Mouse (Mus musculus) ZHBTc4 (cell line): ENCODE results near the gene Pfkfb2.

Experiments used
- DNase-seq: peaks from one replicate; pipeline ENCODE4 v3.0.0-alpha.2; 2011; ENCODE audit warnings: low read depth, low spot score

The Pfkfb2 gene

DNA sequence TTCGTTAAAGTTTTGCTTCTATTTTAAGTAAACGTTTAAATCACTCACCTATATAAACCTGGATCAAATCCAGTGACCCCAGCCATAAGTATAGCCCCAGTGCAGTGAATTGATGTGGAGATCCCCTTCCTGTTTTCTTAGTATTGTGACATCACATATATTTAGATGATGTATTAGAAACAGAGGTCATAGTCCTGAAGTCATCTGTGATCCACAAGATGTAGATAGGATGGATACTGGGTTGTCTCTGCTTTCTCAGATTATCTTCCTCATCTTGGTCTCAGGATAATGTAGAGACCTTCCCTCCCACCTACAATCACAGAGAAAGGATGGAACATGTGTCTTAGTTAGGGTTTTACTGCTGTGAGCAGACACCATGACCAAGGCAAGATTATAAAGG is at the start of gene Pfkfb2:
Gene Pfkfb2 (minus strand): TSS at position 101 of the 400 bp plus-strand sequence.
- DNase-seq = no peak

DNA sequence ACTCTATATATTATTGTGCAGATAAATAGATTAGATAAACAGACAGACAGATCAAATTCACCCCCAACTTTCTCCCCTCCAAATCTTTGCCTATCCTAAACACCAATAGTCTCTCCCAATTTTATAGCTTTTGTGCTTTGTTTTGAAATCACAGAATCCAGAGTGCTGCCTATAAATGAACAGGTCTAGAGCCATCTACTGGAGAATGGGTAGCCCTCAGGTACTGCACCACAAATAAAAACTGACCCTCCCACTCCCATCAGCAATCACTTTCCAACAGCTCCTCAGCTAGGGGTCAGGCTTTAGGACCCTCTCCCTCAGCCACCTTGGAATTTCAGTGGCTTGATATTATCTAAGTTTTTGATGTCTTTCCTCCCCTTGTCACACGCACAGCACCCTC is 47.6 kb upstream of the Pfkfb2 start:
- peak; percentile 11 for DNase-seq

DNA sequence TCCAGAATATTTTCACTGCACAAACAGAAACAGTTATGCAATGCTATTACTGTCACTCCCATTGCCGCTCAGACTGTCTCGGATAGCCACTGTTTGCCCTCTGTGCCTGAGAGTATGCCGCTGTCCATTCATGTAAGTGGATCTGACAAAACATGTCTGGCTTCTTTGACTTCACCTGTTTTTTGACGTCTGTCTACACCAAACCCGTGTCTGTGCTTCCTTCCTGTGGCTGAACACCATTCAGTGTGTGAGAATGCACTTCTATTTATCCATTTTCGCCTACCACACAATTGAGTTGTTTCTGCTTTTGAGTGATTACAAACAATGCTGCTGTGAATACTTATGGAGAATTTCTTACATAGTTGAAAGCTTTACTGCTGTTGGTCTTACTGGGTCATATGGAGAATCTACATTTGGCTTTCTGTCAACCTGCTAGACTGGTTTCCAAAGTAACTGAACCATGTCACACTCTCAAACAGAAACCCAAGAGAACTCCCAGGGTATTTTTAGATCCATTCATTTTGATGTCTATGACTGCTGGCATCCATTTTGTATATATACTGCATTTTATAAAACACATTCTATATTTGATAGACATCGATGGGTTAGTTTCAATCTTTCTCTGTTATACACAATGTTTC is 46.8 kb upstream of the Pfkfb2 start:
- no peak for DNase-seq

DNA sequence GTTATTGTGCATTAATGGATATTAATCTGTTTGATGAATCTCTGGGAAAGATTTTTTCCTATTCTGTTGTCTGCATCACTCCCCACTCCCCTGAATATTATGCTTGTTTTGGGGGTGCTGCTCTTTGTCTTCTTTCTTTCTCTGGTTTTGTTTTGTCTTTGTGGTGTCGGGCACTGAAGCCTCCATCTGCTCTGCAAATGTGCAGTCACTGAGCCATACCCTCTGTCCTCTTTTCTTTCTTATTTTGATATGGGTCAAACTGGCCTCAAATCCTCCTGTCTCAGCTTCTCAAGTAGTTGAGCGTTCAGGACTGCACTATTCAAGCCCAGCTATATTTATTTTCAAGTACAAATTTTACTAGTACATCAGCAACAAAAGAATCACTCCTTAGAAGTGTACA is 46.2 kb upstream of the Pfkfb2 start:
- DNase-seq = no peak

DNA sequence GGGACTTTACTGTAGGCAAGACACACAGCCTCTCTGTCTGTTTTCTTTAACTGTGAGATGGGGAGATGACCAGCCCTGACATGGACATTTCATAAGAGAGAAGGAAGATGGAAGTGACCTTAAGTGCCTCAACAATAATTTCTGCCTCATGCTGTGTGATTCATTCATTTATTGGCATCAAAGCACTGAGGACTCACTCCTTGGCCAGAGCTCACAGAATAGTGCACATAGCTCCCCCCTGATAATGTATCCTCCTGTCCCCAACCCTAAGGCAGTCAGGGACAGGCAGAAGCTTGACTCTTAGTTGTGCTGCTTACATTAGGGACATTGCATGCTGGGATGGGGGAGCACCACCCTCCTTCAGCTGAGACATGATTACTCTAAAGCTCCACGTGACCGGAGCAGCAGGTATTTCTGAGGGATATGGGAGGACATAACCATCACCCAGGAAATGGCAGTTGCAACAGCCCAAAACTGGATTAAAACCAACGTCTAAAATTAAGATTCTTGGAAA is 42.0 kb upstream of the Pfkfb2 start:
- no peak for DNase-seq

DNA sequence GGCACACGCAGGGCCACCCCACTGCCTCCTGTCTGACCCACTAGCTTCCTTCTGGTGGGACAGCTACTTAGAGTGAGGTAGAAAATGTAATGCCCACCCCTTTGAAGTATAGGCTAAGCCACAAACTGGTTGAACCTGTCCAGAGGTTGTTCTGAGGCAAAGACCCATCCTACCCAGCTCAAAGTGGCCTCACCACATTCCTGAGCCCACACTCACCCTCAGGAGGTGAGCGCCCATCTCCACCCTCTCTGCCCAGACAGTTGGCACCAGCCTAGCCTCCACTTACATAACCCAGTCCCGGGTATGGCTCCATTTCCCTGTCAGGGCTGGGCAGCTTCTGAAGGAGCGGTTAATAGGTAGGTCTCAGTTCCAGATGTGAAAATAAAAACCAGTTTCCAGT is 41.4 kb upstream of the Pfkfb2 start:
- DNase-seq = no peak

DNA sequence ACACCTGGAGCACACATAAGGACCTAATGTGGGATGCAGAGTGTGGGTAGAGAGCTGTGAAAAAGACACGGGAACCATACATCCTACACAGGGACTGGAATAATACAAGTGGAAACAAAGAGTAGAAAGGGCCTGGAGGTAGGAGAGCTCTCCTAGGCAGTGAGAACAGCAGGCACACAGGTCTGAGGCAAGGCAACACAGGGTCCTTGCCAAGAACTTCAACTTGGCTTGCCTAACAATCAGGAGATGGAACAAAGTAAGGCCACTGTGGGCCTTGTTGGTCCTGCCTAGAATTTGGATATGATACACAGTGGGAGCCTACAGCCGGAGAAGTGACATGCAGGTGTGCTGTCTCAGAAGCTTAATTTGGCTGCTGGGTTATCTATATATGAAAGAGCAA is 40.9 kb upstream of the Pfkfb2 start:
- no peak for DNase-seq

DNA sequence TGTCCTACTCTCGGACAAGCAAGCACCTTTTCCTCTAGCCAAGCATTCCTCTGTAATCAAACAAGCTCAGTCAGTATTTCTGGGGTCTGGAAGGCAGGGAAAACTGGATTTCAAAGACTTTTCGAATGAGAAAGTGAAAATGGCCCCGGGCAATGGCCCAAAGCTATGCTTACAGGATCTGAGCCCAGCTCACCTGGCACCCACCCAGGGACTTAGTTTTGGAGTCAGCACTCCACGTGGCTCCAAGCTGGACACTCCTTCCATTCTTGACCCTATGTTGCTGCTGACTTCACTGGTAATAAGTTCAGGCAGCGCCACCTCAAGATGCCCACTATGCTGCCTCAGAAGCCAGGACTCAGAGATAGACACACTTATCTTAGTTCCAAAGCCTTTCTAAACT is 38.0 kb upstream of the Pfkfb2 start:
- peak; percentile 19 for DNase-seq

DNA sequence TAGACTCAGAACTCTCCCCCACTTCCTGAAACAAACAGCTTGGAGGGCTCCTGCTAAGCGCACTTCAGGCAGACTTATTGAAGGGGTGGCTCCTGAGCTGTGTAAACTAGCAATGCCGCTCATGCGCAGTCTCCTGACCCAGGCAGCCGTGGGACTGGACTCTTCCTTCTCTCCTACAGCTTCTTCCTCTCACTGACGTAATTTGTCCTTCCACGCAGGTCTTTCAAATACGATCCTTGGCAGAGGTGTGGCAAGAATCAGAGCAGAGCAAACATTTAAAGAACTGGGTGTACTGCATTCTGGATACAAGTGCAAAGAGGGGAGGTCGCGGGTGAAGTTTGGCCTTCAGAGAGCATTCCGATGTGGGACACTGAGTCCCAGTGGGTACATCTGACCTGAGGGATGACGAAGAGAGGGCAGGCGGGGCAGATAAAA is 35.0 kb upstream of the Pfkfb2 start:
- DNase-seq = peak; percentile 38

DNA sequence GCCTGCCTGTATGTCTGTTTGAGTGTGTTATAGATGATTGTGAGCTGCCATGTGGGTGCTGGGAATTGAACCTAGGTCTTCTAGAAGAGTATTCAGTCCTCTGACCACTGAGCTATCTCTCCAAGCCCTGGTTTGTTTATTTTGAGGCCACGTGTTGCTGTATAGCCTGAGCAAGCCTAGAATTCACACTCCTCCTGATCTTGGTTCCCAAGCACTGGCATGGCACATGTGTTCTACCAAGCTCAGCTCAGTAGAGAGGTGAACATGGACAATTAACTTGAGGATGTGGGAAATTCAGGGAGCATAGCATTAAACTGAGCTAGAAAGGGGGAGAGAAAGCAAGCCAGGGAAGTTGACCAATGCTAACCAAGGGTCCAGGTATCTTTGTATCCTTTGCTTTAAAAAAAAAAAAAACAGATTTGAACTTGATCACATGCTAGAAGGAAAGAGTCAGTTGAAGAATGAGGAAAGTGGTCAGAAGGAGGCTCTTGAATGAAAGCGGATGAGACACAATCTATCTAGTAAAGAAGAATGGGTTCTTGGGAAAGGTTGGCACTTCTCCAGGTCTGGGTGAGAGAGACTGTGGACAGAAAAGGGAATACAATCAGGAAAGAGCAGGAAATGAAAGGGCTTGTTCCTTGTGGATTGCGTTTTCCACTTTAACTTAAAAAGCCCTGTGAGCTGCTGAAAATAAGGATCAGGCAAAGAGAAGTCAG is 33.1 kb upstream of the Pfkfb2 start:
- no peak for DNase-seq

DNA sequence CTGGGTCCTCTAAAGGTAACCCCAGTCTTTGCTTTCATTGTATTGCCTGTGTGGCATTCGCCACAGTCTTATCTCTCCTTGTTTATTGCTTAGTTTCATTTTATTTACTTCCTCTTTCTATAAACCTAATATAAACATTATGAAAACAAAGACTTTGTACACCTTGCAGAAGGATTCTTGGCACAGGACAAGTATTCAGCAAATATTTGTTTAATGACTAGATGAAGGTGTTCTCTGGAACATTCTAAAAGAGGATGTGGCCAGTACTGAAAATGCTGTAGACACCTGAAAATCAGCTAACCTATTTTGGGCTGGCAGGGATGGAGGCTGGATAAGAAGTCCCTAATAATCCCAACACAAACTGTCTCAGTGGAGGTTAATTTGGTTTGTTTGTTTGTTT is 32.5 kb upstream of the Pfkfb2 start:
- no peak for DNase-seq

DNA sequence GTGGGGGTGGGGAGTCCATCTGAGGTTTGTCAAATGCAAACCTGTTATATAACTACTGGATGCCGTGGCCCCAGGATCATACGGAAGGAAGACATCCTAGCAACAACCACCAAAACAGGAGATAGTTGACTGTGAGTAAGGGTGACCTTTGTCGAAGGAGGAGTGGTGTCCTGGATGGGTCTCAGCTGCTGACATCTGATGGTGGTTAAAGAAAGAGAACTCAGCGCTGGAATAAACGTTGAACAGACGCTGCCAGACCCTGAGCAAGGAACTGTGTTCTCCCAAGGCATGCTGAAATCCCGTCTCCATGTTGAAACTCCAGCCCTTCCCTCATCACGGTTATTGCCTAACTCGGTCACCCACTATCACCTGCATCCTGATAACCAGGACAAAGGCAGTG is 30.6 kb upstream of the Pfkfb2 start:
- DNase-seq = no peak

DNA sequence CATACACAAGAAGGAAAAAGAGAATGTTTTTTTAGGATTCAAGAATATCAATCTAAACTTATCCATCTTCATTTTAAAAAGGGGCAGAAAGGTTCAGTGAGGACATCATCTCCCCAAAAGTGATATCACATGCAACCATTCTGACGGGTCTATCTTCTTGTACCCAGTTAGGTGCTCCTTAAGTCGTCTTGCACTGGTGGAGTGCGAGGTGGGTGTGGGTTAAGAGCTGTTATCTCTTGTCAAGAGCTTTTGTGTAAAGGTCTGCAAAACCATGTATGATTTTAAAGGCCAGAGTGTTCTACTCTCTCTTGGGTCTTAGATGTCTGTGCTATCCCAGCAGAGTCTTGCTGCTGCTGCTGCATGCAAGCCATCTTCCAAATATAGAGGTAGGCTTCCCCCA is 17.8 kb upstream of the Pfkfb2 start:
- no peak for DNase-seq

DNA sequence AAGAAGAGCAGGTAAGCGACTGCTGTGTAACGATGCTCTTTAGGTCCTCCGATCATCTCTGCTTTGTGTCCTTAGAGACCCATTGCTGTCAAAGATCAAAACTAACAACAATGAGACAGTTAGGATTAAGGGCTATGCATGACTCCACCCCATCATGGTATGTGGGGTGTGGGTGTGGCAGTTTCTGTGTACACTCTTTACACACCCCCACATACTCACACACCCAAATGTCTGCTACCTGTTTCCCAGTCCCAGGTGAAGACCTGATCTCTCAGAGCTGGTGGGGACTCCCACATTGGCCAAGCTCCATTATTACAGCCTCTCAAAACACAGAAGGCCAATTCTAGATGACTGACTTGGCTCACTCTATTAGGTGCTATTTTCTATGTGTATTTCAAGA is 16.5 kb upstream of the Pfkfb2 start:
- peak; percentile 25 for DNase-seq

DNA sequence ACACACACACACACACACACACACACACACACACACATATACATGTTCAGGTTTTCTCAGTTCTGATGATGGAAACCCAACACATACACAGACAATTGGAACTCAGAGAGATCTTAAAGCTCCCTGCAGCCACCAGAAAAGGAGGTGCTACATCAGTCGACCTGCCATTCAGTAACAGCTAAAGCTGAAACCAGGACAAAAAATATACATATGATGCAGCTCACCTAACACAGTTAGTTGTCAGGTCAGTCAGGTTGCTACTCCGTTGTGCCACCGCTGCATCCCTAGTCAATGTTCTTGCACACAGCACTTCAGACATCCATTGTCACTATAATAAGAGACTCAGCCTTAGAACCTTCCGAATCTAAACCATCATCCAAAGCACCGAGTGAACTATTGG is 15.9 kb upstream of the Pfkfb2 start:
- DNase-seq = no peak

DNA sequence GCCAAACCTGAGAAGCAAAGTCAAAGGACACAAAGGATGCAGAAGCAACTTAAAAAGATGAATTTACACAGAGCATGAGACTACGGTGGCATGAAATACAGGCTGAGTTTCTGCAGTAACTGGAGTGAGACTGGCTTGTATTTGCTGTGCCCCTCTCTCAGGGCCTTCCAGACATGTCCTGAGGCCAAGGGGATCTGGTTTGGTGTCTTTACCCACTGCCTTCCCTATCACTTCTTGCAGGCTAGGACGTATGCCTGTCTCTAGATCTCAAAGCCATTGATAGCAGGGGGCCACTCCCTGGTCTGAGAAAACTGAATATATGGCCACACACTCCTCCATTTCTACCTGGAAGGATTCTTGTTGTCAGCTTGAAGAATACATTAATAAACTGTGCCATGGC is 15.2 kb upstream of the Pfkfb2 start:
- no peak for DNase-seq

DNA sequence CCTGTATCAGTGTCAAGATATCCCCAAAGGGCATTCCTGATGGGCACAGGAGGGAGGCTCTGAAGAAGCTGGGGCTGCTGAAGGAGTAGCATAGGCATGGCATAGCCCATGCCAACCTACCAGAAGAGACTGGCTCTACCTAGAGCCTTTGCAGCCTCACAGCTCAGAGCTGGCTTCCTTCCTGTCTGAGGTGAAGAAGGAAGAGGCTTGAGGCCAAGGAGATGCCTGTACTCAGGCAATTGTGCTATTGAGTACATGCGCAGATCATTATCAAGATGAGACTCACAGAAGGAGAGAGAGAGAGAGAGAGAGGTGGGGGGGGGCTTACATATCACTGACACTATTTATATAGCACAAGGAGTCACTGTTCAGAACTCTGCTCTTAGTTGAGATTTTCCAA is 14.7 kb upstream of the Pfkfb2 start:
- DNase-seq = no peak

DNA sequence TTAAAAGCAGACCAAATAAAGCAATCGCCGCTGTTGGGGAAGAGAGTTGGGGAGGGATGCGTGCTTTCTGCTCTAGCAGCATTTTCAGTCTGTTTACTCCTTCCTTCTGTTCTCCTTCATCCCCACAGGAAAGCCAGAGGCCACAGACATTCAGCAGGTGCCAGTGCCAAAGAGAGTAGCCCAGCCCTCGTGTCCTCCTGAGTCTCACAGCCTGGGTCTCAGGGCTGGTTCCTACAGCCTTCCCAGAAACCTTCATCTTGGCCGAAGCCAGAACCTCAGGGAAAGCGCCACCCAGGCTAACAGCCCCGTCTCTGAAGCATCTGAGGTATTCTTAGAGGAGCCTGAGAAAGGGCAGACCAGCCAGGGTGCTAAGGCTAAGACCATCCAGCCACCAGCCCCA is 13.1 kb upstream of the Pfkfb2 start:
- DNase-seq = no peak

DNA sequence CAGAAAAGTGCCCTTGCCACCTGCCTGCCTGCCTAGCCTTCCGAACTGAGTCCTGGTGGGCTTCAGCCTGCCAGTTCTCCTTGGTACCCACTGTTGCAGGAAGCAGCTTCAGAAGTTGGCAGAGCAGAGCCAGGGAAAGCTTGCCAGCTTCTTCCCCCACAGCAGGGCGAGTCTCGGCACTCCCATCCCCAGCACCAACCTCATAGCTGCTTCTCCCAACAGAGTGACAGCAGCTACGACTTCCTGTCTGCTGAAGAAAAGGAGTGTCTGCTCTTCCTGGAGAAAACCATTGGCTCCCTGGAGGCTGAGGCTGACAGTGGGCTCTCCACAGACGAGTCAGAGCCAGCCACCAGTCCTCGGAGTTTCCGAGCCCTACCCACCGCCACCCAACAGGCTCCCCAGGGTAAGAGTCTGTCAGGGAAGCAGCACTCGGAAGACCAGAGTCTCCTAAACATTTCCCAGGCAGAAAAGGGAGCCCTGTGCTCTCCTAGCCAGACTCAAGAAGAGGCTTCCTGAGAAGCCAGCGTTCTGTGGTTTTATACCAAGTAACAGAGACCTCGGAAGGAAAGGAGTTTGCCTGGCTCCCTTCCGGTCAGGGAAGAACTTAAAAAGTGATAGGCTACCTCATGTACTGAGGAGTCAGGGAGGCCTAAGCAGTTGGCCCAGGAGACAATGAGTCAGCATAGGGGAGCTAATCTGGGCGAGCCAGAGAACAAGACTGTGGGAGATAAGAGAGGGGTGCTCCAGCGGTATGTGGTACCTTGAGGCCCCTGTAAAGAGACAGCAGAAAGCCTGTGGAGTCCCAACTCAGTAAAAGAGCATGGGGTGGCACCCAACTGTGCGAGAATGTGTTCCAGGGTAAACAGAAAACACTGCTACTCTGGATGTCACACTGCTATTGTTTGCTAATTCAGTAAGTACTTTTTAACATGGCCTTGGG is 12.0 kb upstream of the Pfkfb2 start:
- peak; percentile 47 for DNase-seq

DNA sequence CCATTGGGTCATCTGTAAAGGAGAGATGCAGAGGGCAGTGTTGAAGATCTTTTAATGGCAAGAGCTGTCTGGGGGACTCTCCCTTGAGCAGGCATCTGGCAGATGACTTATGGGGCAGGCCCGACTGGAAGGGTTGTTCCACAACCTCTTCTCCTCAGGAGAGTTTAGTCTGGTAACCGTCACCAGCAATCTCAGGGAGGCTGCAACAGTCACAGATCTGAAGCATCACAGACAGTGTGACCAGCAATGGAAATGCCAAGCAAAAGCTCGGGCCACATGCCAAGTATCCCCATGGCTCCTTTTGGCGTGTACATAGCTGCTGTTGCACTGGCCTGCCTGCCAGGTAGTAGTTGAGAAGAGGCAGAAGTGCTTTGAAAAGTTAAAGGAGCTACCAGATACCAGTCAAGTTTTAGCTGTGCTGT is 11.2 kb upstream of the Pfkfb2 start:
- no peak for DNase-seq

DNA sequence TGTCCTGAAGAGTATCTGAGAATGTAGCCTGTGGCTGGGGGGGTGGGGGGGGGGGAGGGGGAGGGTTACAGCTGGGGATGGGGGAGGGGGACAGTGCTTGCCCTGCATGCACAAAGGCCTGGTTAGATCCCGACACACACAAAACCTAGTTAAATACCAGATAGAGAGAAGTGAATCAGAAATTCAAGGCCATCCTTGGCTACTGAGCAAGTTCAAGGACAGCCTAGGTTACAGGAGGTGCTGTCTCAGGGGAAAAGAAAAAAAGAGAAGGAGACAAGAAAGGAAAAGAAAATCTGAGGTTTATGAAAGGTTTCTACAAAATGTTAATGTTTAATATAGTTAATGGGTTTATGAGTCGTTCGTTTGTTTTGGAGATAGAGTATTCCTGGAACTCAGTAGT is 10.6 kb upstream of the Pfkfb2 start:
- no peak for DNase-seq

DNA sequence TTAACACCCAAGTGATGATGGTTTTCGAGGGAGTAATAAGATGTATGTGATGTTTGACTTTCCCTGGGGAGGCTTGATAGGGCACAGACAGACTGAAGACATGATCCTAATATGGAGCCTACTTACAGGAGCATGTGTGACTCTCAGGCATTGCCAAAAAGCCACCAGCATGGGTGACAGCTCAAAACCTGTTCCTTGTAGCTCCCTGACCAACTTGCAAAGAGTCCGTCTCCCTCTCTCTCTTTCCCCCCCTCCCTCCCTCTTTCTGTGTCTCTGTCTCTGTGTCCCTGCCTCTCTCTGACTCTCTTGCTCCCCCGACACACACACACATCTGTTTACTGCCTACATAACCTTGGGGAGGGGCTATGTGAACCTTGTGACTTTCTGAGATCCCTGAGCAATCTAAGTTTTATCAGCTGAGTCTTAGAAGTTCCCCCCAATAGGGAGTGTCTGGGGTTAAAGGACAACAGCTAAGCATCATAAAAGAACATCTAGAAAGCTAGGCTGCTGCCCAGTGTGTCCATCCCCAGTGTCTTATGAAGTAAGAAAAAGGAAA is 9.6 kb upstream of the Pfkfb2 start:
- DNase-seq = no peak
